Mouse (Mus musculus): ENCODE measurements at regions not wholly inside any gene's neighbourhood (a gene's known extent, or its start where the extent isn't known, plus 50 kb on each side); places are given as distances from the start of the nearest gene placed in this dataset.

- DNase-seq (ENCODE audit: low read depth, low spot score) = peak; percentile 2
Measured at GRCm38 (mm10) chr8:51032386-51032785, 2188.6 kb upstream of the Tenm3 start.

- no peak for DNase-seq (ENCODE audit: low read depth, low spot score)
Measured at GRCm38 (mm10) chr8:51010508-51010907, 2166.8 kb upstream of the Tenm3 start.

- no peak for DNase-seq (ENCODE audit: low read depth, low spot score)
Measured at GRCm38 (mm10) chr8:50967386-50967785, 2123.6 kb upstream of the Tenm3 start.

GRCm38 (mm10) chr8:50917540-50917939 lies 2073.8 kb upstream of the Tenm3 start:
- no peak for DNase-seq (ENCODE audit: low read depth, low spot score)

- DNase-seq (ENCODE audit: low read depth, low spot score) = no peak
Measured at GRCm38 (mm10) chr8:50916733-50917113, 2073.0 kb upstream of the Tenm3 start.

- peak; percentile 12 for DNase-seq (ENCODE audit: low read depth, low spot score)
Measured at GRCm38 (mm10) chr8:50915876-50916732, 2072.4 kb upstream of the Tenm3 start.

GRCm38 (mm10) chr8:50915259-50915875 lies 2071.6 kb upstream of the Tenm3 start:
- peak; percentile 49 for DNase-seq (ENCODE audit: low read depth, low spot score)

DNA sequence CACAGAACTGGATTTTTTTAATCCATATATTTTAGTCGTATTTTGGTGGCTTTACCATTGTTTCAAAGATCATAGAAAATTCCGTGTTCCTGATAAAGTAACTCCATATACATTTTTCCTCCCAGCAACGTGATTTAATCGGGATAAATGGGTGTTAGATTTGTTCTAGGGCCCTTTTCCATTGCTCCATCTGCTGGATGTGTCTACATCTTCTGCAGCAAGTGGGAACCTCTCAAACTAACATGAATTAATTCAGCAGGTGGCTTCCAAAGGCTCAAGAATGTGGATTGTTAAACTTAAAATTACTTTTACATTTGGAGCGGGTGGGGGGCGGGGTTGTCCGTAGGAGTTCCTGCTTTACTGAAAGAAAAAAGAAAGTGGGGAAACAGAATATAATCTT lies 2070.9 kb upstream of the Tenm3 start:
- no peak for DNase-seq (ENCODE audit: low read depth, low spot score)

DNA sequence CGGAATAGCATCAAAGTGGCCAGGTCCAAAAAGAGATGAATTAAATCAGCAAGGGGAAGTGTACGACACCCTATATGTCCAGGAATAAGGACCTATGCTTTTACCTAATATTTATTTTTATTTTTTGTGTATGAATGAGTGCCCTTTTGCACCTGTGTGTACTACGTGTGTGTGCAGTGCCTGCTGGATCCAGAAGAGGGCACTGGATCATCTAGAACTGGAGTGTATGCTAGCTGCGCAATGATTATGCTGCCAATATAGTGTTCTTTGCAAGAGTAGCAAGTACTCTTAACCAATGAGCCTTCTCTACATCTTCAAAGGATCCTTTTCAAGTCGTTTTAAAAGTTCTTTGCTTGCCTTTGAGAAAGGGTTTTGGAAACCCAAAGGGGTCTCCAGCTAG lies 2034.4 kb upstream of the Tenm3 start:
- DNase-seq (ENCODE audit: low read depth, low spot score) = no peak
